Mouse (Mus musculus): ENCODE data around the gene Nptx1. TPM values are rescaled to one million over a fixed set of nuclear protein-coding genes. Genes with fewer than 3 reads are reported as not detected.

Nptx1 gene
- polyA plus RNA-seq, 1 experiment, result 0.85 TPM

DNA sequence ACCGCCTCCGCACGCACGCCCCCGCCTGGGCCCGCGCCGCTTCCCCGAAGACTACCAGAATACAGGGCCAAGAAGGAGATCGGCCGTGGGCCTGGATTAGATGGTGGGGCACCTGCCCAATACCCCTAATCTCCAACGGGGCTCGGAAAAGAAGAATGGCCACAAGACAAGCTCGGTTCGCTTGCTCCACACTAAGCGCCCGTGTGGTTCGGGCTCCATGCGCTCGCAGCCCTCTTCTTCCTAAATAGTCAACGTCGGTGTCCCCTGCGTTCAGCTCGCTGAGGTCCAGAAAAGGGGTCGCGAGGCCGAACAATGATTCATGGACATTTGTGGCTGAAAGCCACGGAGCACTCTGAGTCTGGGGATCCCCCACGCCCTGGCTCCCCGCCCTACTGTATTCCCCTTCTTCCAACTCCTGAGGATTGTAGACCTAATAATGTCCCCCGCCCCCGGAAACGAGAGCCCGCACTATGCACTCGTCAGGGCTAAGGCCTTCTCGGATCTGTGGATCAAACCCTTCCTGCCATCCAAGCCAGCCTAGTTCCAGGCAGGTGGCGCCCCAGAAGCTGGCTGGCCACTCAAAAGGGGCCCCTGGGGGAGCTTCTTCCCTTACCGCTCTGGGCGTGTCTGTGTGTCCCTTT, 518 bp upstream of the Nptx1 start:
- TF ChIP-seq POLR2A (IDR thresholded peaks at IDR 0.05; ENCODE audit: control insufficient read depth, extremely low read depth, insufficient read depth, low read length, poor library complexity) (no peak), CTCF (IDR thresholded peaks at IDR 0.05; ENCODE audit: borderline replicate concordance, control insufficient read depth, extremely low read depth, insufficient read depth, low read length, poor library complexity) (no peak)
- WGBS, result 3% methylated on average over 39 of the region's 39 CpGs
- DNase-seq, result no peak
- Histone ChIP-seq H3K4me3 (ENCODE audit: control insufficient read depth, insufficient read depth, low read length) (peak overlapping the region; percentile 6), H3K36me3 (ENCODE audit: control insufficient read depth, insufficient read depth, low read length) (no peaks in the 10 kb centered on the region), H3K4me1 (replicated peaks; ENCODE audit: control insufficient read depth, insufficient read depth, low read length) (peaks cover 17% of the 10 kb centered on the region), H3K27ac (ENCODE audit: control insufficient read depth, insufficient read depth, low read length) (no peak overlapping the region), H3K27me3 (ENCODE audit: control insufficient read depth, insufficient read depth, low read length) (peaks cover 44% of the 10 kb centered on the region)

DNA sequence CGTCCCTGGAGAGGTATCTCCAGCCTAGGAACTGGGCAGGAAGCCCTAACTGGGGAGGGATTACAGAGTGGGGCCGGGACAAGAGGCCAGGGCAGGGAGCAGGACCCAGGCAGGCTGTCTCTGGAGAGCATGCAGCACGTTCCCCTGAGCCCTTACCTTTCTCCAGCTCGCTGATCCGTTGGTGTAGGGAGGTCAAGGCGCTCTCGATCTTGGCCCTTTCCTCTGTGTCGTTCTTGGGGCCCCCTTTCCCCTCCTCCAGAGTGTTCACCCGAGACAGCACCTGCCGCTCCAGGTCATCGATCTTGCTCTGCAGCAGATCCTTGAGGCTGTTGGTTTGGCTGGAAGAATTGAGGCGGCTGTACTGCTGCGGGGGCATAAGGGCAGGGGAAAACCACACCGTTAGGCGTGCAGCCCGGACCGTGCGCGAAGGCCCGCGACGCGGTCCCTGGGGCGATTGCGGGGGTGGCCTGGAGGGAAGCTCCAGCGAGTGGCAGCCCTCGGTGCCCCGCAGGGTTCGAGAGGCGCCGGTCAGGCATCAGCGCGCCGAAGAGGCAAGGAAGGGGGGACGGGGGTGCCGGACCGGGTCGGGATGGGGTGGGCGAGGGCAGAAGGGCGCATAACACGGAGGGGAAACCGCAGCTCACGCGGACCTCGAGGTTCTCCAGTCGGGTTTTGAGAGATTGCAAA, 914 bp downstream of the Nptx1 start:
- Histone ChIP-seq H3K36me3 (ENCODE audit: control insufficient read depth, insufficient read depth, low read length) (no peaks in the 10 kb centered on the region), H3K27me3 (ENCODE audit: control insufficient read depth, insufficient read depth, low read length) (peaks cover 44% of the 10 kb centered on the region), H3K27ac (ENCODE audit: control insufficient read depth, insufficient read depth, low read length) (no peak overlapping the region), H3K4me3 (ENCODE audit: control insufficient read depth, insufficient read depth, low read length) (no peak overlapping the region), H3K4me1 (replicated peaks; ENCODE audit: control insufficient read depth, insufficient read depth, low read length) (peaks cover 17% of the 10 kb centered on the region)
- DNase-seq, result no peak
- TF ChIP-seq POLR2A (IDR thresholded peaks at IDR 0.05; ENCODE audit: control insufficient read depth, extremely low read depth, insufficient read depth, low read length, poor library complexity), result no peak
- TF ChIP-seq CTCF (IDR thresholded peaks at IDR 0.05; ENCODE audit: borderline replicate concordance, control insufficient read depth, extremely low read depth, insufficient read depth, low read length, poor library complexity), result no peak
- WGBS, result 4% methylated on average over 46 of the region's 46 CpGs

DNA sequence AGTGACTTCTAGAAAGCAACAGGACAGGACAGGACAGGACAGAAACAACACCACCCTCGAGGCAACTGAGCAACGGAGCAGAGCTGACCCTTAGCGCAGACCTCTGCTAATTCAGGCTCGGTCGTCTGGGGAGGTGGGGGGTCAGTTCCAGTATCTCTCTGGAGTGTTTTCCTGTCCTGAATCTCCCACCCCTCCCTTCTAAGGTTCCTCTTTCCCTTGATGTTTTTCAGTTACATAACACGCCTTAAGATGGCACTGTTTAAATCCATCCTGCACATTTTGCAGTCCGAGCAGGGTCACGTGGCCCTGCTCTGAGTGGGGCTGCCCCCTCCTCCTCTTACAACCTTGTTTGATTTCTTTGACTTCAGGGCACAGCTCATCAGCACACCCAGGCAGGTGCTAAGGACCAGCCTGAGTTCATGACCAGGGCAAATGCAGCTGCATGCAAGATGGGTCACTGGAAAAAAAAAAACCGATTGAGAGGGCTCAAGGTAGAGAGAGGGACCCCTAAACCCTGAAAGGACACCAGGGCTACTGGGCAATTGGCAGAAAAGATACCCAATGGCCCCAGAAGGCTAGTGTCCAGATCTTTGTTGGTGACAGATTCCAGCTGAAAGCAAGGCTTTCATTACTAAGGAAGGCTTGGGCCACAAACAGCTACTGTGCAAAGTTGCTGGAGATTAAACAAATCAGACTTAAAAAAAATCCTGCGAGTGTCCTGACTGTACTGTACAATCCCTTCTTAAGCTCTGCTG, 1.6 kb downstream of the Nptx1 start:
- no peak overlapping the region for H3K4me3 ChIP-seq (ENCODE audit: control insufficient read depth, insufficient read depth, low read length)
- peaks cover 44% of the 10 kb centered on the region for H3K27me3 ChIP-seq (ENCODE audit: control insufficient read depth, insufficient read depth, low read length)
- WGBS, result 7% methylated on average over 10 of the region's 10 CpGs
- no peak for DNase-seq
- peaks cover 17% of the 10 kb centered on the region for H3K4me1 ChIP-seq (replicated peaks; ENCODE audit: control insufficient read depth, insufficient read depth, low read length)
- no peaks in the 10 kb centered on the region for H3K36me3 ChIP-seq (ENCODE audit: control insufficient read depth, insufficient read depth, low read length)
- no peak overlapping the region for H3K27ac ChIP-seq (ENCODE audit: control insufficient read depth, insufficient read depth, low read length)
- TF ChIP-seq CTCF (IDR thresholded peaks at IDR 0.05; ENCODE audit: borderline replicate concordance, control insufficient read depth, extremely low read depth, insufficient read depth, low read length, poor library complexity), result no peak
- no peak for TF ChIP-seq POLR2A (IDR thresholded peaks at IDR 0.05; ENCODE audit: control insufficient read depth, extremely low read depth, insufficient read depth, low read length, poor library complexity)

DNA sequence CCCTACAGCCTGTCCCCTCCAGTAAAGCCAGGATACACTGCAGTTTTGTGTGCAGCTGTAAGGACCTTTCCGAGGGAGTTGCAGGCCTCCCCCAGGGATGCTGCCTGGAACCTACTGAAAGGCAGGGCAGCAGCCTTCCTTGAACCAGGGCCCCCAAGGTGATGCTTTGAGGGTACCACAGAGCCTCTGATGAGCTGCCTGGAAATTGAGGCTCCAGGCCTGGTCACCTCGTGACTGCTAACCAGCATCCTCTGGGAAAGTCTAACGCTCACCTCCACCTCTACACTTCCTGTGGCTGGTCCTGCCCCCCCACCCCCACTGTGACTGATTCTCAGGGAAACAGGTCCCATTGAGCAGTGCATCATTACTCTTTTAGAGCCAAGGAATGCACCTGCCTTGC, 2.3 kb downstream of the Nptx1 start:
- 41% methylated on average over 3 of the region's 3 CpGs for WGBS

DNA sequence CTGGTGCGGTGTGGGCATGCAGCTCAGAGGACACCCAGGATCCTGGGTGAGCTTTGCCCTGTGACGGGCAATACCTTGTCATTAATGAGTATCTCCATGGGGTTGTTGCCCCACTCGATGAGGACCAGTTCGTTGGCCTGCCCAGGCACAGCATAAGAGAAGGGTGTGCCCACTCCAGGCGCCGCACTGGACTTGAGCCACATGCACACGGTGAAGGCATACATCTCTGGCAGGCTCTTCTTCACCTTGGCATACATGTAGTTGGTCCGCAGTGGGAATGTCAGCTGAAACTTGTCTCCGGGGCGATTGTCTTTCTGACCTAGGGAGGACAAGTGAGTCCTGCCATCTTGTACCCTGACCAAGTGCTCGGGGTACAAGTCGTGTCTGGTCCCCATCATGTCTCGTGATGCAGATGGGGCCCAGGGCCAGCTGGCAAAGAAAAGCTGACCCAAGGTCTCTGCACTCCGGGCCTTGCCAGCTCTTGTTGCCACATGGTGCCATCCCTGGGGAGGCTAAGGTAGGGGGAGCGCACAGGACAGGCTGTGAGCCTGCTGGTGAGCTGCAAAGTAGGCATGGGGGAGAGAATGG, 2.9 kb downstream of the Nptx1 start:
- H3K27me3 ChIP-seq (ENCODE audit: control insufficient read depth, insufficient read depth, low read length), result peaks cover 40% of the 10 kb centered on the region
- WGBS, result 88% methylated on average over 15 of the region's 15 CpGs
- H3K27ac ChIP-seq (ENCODE audit: control insufficient read depth, insufficient read depth, low read length), result no peak overlapping the region
- no peaks in the 10 kb centered on the region for H3K36me3 ChIP-seq (ENCODE audit: control insufficient read depth, insufficient read depth, low read length)
- H3K4me1 ChIP-seq (replicated peaks; ENCODE audit: control insufficient read depth, insufficient read depth, low read length), result peaks cover 17% of the 10 kb centered on the region
- no peak for TF ChIP-seq POLR2A (IDR thresholded peaks at IDR 0.05; ENCODE audit: control insufficient read depth, extremely low read depth, insufficient read depth, low read length, poor library complexity)
- TF ChIP-seq CTCF (IDR thresholded peaks at IDR 0.05; ENCODE audit: borderline replicate concordance, control insufficient read depth, extremely low read depth, insufficient read depth, low read length, poor library complexity), result no peak
- no peak overlapping the region for H3K4me3 ChIP-seq (ENCODE audit: control insufficient read depth, insufficient read depth, low read length)
- DNase-seq, result no peak

More for the DNA sequence above, 2.3 kb downstream of the Nptx1 start:
- TF ChIP-seq CTCF (IDR thresholded peaks at IDR 0.05; ENCODE audit: borderline replicate concordance, control insufficient read depth, extremely low read depth, insufficient read depth, low read length, poor library complexity) (no peak), POLR2A (IDR thresholded peaks at IDR 0.05; ENCODE audit: control insufficient read depth, extremely low read depth, insufficient read depth, low read length, poor library complexity) (no peak)
- no peak overlapping the region for H3K27ac ChIP-seq (ENCODE audit: control insufficient read depth, insufficient read depth, low read length)
- H3K4me3 ChIP-seq (ENCODE audit: control insufficient read depth, insufficient read depth, low read length), result no peak overlapping the region
- no peak for DNase-seq
- H3K36me3 ChIP-seq (ENCODE audit: control insufficient read depth, insufficient read depth, low read length), result no peaks in the 10 kb centered on the region
- peaks cover 42% of the 10 kb centered on the region for H3K27me3 ChIP-seq (ENCODE audit: control insufficient read depth, insufficient read depth, low read length)
- H3K4me1 ChIP-seq (replicated peaks; ENCODE audit: control insufficient read depth, insufficient read depth, low read length), result peaks cover 17% of the 10 kb centered on the region

DNA sequence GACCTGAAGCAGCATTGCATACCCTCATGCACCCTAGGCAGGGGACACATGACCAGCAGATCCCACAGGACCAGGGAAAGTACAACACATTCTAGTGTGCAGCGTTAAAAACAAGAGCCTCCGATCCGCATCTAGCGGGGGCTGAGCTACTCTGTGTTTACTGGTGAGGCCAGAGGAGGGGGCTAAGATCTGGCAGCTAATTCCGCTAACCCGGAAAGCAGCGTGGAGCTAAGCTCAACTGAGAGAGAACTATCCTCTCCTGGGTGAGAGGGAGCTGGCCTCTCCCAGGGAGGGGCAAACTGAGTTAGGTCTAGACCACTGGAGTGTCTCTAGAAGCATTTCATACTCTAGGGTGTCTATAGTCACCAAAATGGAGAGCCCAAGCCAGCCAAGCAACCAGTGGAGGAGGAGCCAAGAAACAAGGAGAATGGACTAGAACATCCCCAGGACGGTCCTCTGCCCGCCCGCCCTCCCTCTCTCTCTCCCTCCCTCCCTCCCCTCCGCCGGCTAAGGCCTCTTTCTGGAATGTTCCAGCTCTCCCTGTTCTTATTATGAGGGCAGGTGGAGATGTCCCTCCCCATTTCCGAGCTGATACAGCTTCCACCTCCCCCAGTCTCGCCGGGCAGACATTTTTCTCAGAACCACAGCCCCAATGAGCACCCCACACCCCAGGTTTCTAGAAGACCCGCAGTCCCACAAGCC, 3.6 kb downstream of the Nptx1 start:
- WGBS, result 76% methylated on average over 16 of the region's 16 CpGs
- no peak for DNase-seq
- no peak overlapping the region for H3K4me3 ChIP-seq (ENCODE audit: control insufficient read depth, insufficient read depth, low read length)
- H3K4me1 ChIP-seq (replicated peaks; ENCODE audit: control insufficient read depth, insufficient read depth, low read length), result peaks cover 15% of the 10 kb centered on the region
- H3K27me3 ChIP-seq (ENCODE audit: control insufficient read depth, insufficient read depth, low read length), result peaks cover 34% of the 10 kb centered on the region
- TF ChIP-seq CTCF (IDR thresholded peaks at IDR 0.05; ENCODE audit: borderline replicate concordance, control insufficient read depth, extremely low read depth, insufficient read depth, low read length, poor library complexity), result no peak
- TF ChIP-seq POLR2A (IDR thresholded peaks at IDR 0.05; ENCODE audit: control insufficient read depth, extremely low read depth, insufficient read depth, low read length, poor library complexity), result no peak
- no peaks in the 10 kb centered on the region for H3K36me3 ChIP-seq (ENCODE audit: control insufficient read depth, insufficient read depth, low read length)
- H3K27ac ChIP-seq (ENCODE audit: control insufficient read depth, insufficient read depth, low read length), result no peak overlapping the region
